Mouse (Mus musculus) mouse embryonic stem cell (cell line): ENCODE data around the gene Nckap1l.
"Not testable (repeated sequence)": the region's sequence is repeated elsewhere in the genome, so short reads cannot be mapped to it uniquely, and the experiment has no call there.

Experiments used
- in situ Hi-C, 2 experiments: fragments of 300-500 bp; cut with MboI; formaldehyde crosslinking; loops; 1 replicate in 1 of 2; 3 replicates in 1 of 2; pipeline ENCODE4 v1.14.3; 2019 to 2020; ENCODE audit warnings: low sequenced_read_pairs in 2 of 2, low pct_unique_long_range_greater_than_20kb in 1 of 2, mixed read lengths in 1 of 2; ENCODE audit not compliant: unreplicated experiment in 1 of 2

Gene Nckap1l

DNA sequence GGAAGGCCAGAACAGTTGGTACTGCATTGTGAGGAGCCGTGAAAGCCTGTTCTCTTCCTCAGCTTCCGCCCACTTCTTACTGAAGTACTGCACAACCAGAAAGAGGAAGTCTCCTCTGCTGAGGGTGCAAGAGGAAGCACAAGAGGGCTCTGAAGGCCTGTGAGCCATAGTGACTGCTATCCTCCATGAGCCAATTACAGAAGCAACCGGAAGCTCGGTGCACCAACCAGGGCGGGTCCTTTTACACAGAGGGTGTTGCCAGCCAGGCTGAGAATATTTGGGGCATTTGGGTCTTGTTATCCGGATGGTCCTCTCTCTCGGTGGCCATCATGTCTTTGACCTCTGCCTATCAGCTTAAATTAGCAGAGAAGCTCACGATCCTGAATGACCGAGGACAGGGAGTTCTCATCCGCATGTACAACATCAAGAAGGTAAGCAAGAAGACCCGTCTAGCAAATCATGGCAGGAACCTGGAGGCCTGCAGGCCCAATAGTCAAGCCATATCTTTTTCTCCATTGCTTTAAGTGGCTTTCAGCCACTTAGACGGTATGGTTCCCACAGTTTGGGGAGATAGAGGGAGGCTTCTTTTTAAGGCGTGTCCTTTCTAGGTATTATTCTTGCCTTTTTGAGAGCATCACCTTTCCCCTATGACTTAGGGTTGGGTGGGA is at the start of gene Nckap1l:
Gene Nckap1l, plus strand, starts transcription at position 244 of the 668 bp plus-strand sequence.
- in situ Hi-C loops = no loop called here

GRCm38 (mm10) chr15:103405586-103405985 is 48.0 kb upstream of the Nckap1l start:
- in situ Hi-C loops = not testable (repeated sequence)

- in situ Hi-C loops = no loop called here
Measured at GRCm38 (mm10) chr15:103427017-103427416, 26.6 kb upstream of the Nckap1l start.

GRCm38 (mm10) chr15:103430241-103430640 is 23.4 kb upstream of the Nckap1l start, which contains the start of gene Gtsf1:
Gtsf1 (minus strand) TSS chr15:103430470.
- in situ Hi-C loops = no loop called here

- in situ Hi-C loops = not testable (repeated sequence)
Measured at GRCm38 (mm10) chr15:103445966-103446365, 7.6 kb upstream of the Nckap1l start.

GRCm38 (mm10) chr15:103448369-103448768 is 5.2 kb upstream of the Nckap1l start, which contains the start of gene Gtsf2:
Gtsf2 (minus strand) TSS chr15:103448469.
- in situ Hi-C loops = no loop called here

- in situ Hi-C loops = no loop called here
Measured at GRCm38 (mm10) chr15:103454449-103454848, 855 bp downstream of the Nckap1l start.

DNA sequence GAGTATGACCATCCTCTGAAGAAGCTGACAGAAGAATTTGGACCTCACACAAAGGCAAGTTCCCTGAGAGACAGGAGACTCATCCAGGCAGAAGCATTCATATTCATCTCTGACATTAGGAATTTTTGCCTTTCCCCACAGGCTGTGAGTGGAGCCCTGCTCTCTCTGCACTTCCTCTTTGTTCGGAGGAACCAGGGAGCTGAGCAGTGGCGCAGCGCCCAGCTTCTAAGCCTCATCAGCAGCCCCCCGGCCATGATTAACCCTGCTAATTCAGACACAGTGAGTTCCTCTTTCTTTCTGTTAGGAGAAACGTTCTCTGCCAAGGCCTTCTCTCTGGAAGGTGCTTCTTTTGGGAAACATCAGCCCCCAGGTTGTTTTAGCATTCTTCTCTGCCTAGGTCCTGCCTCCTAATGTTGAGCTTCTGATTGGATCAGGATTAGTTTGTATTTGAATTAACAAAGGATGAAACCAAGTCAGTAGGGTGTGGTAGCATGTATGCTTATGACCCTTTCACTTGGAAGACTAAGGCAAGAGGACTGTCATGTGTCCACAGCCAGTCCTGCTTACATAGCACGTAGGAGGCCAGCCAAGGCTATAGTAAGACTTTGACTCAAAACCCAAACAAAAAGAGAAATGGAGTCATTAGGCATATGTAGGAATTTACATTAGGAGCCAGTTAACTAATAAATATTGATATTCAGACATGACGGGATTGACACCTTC is 9.1 kb downstream of the Nckap1l start:
- in situ Hi-C loops = no loop called here

DNA sequence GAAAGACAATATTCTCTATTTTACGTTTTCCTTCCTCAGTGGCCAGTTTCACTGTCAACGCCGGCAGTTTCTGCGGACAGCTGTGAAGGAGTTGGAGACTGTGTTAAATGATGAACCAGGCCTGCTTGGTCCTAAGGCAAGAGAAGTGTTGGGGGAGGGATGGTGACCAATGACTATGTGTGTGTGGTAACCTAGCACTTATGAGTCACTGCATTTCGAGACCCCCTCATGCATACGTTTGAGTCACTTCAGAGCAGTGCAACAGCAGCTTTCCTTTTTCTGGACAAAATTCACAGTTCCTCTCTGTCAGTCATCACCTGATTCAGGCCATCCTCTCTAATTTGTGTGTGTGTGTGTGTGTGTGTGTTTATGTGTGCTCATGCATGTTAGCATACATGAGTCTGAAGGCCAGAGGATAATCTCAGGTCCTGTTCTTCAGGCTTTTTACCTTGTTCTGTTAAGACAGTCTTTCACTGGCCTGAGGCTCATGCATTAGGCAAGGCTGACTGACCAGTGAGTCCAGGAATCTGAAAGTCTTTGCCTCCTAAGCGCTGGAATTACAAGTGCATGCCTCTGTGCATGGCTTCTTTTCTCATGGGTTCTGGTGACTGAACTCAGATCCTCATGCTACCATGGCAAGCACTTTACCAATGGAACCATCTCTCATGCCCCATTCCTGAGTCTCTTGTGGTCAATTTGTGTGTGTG is 18.0 kb downstream of the Nckap1l start:
- in situ Hi-C loops = no loop called here

GRCm38 (mm10) chr15:103472265-103472664 is 18.7 kb downstream of the Nckap1l start:
- in situ Hi-C loops = no loop called here

- in situ Hi-C loops = no loop called here
Measured at GRCm38 (mm10) chr15:103473182-103473581, 19.6 kb downstream of the Nckap1l start.

DNA sequence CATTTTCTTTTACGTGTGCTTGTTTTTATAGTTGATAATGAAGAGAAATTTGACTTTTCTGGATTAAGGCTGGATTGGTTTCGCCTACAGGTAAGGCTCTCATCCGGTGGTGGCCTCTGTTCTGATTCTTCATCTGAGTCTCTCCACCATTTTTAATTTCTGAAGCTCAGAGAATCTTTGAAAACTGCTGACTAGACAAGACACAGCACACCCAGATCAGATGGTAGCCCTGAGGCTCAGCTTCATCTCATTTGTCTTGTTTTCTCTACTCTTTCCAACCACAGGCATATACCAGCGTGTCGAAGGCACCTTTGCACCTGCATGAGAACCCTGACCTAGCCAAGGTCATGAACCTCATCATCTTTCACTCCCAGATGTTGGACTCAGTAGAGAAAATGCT is 20.2 kb downstream of the Nckap1l start:
- in situ Hi-C loops = no loop called here

GRCm38 (mm10) chr15:103479080-103479606 is 25.5 kb downstream of the Nckap1l start:
- in situ Hi-C loops = no loop called here

GRCm38 (mm10) chr15:103480129-103480528 is 26.5 kb downstream of the Nckap1l start:
- in situ Hi-C loops = loop anchor here in 1 of 2 experiments (10.0 kb wide), 1 partner anchor 55 kb away; the partner anchor contains the start of gene Ppp1r1a

GRCm38 (mm10) chr15:103482488-103482887 is 28.9 kb downstream of the Nckap1l start:
- in situ Hi-C loops = loop anchor here in 1 of 2 experiments (10.0 kb wide), 1 partner anchor 52 kb away; the partner anchor contains the start of gene Ppp1r1a

DNA sequence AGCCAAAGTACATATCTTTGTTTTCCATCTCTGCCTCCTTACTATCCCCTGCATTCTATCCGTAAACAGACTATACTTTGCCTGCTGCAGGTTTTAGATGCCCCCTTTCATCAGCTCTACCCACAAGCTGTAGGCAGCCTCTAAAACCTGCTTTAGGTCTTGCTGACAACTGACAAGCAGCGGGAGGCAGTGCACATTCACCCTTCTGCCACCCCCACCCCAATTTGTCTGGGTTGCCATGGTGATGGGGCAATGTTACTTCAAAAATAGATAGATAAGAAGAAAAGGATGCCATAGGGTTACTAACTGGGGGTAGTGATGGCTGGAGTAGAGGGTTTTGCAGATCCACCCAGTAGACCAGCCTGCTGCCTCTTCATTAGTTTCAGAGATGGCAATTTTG is 30.9 kb downstream of the Nckap1l start:
- in situ Hi-C loops = loop anchor here in 1 of 2 experiments (10.0 kb wide), 1 partner anchor 50 kb away; the partner anchor contains the start of gene Ppp1r1a

GRCm38 (mm10) chr15:103485106-103485505 is 31.5 kb downstream of the Nckap1l start:
- in situ Hi-C loops = loop anchor here in 1 of 2 experiments (10.0 kb wide), 1 partner anchor 50 kb away; the partner anchor contains the start of gene Ppp1r1a

DNA sequence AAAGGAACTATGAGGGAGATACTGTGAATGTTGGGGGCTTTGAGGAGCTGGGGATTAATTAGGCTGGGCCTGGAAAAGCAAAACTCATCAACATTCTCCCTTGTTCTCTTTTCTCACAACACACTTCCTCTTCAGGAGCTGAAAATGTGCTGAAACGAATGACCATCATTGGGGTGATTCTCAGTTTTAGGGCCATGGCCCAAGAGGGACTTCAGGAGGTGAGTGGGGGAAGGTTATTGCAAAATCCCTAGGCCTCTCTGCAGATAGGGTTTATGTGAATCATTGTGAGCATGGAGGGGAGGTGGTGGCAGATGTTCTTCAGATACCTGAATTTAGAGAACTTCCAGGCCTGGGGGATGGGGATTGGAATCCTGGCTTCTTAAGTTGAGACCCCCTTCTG is 33.1 kb downstream of the Nckap1l start:
- in situ Hi-C loops = loop anchor here in 1 of 2 experiments (10.0 kb wide), 1 partner anchor 48 kb away; the partner anchor contains the start of gene Ppp1r1a
